Mouse (Mus musculus) limb, embryonic 10.5 days (tissue): ENCODE measurements at regions not wholly inside any gene's neighbourhood (a gene's known extent, or its start where the extent isn't known, plus 50 kb on each side); places are given as distances from the start of the nearest gene placed in this dataset.
A peak's percentile ranks its signal among the peaks of the same experiment; 100 is the strongest.

Experiments used
- DNase-seq: peaks from one replicate; pipeline ENCODE4 v3.0.0-alpha.2; 2017; ENCODE audit warnings: low spot score
- H3K27ac ChIP-seq: fragments of 300-500 bp; sonication (generic); 2 replicates; pipeline ENCODE4 v1.5.1; 2016; ENCODE audit warnings: mild to moderate bottlenecking
- H3K27me3 ChIP-seq: fragments of 300-500 bp; sonication (generic); 2 replicates; pipeline ENCODE4 v1.6.1; 2016; ENCODE audit warnings: low read depth, mild to moderate bottlenecking; ENCODE audit not compliant: poor library complexity, severe bottlenecking
- H3K36me3 ChIP-seq: fragments of 300-500 bp; sonication (generic); 2 replicates; pipeline ENCODE4 v1.6.1; 2016; ENCODE audit warnings: mild to moderate bottlenecking, moderate library complexity
- H3K4me1 ChIP-seq: fragments of 300-500 bp; sonication (generic); 2 replicates; pipeline ENCODE4 v1.6.1; 2016
- H3K4me3 ChIP-seq: fragments of 300-500 bp; sonication (generic); 2 replicates; pipeline ENCODE4 v1.5.1; 2016; ENCODE audit warnings: mild to moderate bottlenecking, moderate library complexity
- H3K9me3 ChIP-seq: fragments of 300-500 bp; sonication (generic); replicated peaks from 2 replicates; pipeline ENCODE4 v1.6.1; 2016; ENCODE audit warnings: mild to moderate bottlenecking
- WGBS: fragments of 180-500 bp; shearing (Covaris S2); methylation state at CpG from one replicate; pipeline ENCODE4 v1.1.7; 2016; 5-methylcytosine and 5-hydroxymethylcytosine counted together

DNA sequence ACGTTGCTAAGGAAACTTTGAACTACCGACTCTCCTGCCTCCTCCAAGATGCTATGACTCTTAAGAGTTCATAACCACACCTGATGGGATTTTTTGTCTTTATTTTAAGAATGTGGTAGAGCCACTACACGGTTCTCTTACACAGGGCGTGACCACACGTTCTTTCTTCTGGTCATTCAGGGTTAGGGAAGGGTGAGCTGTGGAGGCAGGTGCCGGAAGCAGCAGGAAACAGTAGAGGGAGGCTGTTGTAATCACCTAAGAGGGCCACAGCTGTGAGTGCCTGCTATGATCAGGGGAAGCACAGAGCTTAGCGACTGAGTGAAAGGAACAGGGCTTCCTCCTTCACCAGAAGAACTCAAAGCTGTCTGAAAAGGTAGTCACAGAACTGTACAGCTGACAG lies 50.6 kb upstream of the Larp1 start:
- Histone ChIP-seq H3K36me3 (no peaks in the 10 kb centered on the region), H3K27ac (no peak overlapping the region), H3K27me3 (0 out of 2 replicates have a peak, but pooled peaks cover 1% of the 10 kb centered on the region), H3K4me3 (no peak overlapping the region), H3K4me1 (peaks cover 14% of the 10 kb centered on the region), H3K9me3 (no peaks in the 10 kb centered on the region)
- DNase-seq, result no peak
- WGBS, result 75% methylated on average over 7 of the region's 7 CpGs

- no peak overlapping the region for H3K27ac ChIP-seq
- 93% methylated on average over 9 of the region's 9 CpGs for WGBS
- no peaks in the 10 kb centered on the region for H3K9me3 ChIP-seq
- H3K27me3 ChIP-seq, result no peaks in the 10 kb centered on the region
- H3K36me3 ChIP-seq, result no peaks in the 10 kb centered on the region
- DNase-seq, result no peak
- peaks cover 4% of the 10 kb centered on the region for H3K4me1 ChIP-seq
- no peak overlapping the region for H3K4me3 ChIP-seq
These were observed 52.0 kb upstream of the Larp1 start for GRCm38 (mm10) chr11:57956909-57957308.

DNA sequence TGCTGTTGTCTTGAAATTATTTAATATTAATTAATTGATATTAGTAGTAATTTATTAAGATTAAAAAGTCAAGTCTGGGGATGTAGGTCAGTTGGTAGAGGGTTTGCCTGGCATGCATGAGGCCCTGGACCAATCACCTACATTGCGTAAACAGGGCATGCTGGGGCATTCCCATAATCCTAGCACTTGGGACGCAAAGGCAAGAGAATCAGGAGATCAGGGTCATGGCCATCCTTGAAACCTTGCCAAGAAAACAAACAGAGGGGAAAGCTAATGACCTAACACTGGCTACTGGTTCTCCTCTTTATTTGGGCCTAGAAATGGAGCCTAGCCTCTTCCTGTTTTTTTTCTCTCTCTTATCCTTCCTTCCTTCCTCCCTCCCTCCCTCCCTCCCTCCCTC lies 52.8 kb upstream of the Larp1 start:
- no peak overlapping the region for H3K27ac ChIP-seq
- peaks cover 4% of the 10 kb centered on the region for H3K4me1 ChIP-seq
- WGBS, result 82% methylated on average over 2 of the region's 2 CpGs
- H3K27me3 ChIP-seq, result no peaks in the 10 kb centered on the region
- no peaks in the 10 kb centered on the region for H3K36me3 ChIP-seq
- DNase-seq, result no peak
- no peaks in the 10 kb centered on the region for H3K9me3 ChIP-seq
- H3K4me3 ChIP-seq, result no peak overlapping the region

- Histone ChIP-seq H3K4me1 (peaks cover 4% of the 10 kb centered on the region), H3K27ac (no peak overlapping the region), H3K4me3 (no peak overlapping the region), H3K27me3 (no peaks in the 10 kb centered on the region), H3K36me3 (no peaks in the 10 kb centered on the region), H3K9me3 (no peaks in the 10 kb centered on the region)
- no peak for DNase-seq
- WGBS, result 87% methylated on average over 7 of the region's 7 CpGs
These were observed 53.4 kb upstream of the Larp1 start for GRCm38 (mm10) chr11:57955476-57955875.

DNA sequence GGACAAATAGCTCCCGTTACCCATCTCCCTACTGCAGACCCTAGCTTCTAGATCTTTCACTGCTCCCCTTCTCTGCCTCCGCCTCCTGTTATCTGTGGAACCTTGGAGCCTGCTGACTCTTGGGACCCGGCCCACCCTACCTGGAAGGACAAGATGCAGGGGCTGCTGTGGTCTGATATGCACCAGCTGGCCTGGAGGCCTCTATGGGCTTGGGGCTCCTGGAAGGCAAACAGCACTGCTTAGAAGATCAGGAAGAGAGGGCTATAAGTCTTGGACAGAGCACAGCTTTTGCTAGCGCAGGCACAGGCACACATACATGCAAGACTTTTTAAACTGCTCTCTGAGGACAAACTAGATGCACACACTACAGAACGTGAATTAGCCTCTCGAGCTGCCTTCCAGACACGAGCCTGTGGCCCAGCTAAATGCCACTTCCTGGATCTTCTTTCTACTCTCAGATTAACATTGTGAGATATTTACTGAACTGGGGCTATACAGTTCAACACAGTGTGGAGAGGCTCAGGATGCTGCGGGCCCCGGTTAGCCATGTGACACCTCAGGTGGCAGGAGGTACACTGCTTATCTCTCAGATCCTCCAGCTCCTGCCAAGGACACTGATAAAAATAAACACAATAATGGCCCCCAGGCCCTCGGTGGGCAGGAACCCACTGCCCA lies 54.2 kb upstream of the Larp1 start:
- H3K27ac ChIP-seq, result peak overlapping the region; percentile 1; the same call in 1 of the 2 replicates
- WGBS, result 76% methylated on average over 10 of the region's 10 CpGs
- DNase-seq, result no peak

DNA sequence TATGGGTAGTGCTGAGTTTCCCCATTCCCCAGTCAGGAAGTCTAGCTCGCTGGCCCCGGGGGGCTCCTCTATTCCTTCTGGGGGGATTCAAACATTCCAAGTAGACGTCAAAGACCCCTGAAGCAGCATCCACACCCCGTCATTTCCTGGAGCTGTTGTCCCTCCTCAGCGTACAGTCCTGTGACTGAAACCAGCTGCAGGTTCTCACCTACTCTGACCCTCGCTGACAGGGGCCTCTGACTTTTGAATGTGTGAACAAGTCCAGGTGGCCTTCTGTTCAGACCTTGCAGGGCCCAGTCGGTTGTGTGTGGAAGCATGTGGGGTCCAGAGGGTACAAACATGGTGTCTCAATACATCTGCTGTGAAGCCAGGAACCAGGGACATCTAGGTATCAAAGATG lies 55.2 kb upstream of the Larp1 start:
- 64% methylated on average over 7 of the region's 7 CpGs for WGBS

More for the DNA sequence above, 54.2 kb upstream of the Larp1 start:
- no peaks in the 10 kb centered on the region for H3K36me3 ChIP-seq
- H3K27me3 ChIP-seq, result no peaks in the 10 kb centered on the region
- H3K9me3 ChIP-seq, result no peaks in the 10 kb centered on the region
- H3K4me3 ChIP-seq, result no peak overlapping the region
- peaks cover 4% of the 10 kb centered on the region for H3K4me1 ChIP-seq

DNA sequence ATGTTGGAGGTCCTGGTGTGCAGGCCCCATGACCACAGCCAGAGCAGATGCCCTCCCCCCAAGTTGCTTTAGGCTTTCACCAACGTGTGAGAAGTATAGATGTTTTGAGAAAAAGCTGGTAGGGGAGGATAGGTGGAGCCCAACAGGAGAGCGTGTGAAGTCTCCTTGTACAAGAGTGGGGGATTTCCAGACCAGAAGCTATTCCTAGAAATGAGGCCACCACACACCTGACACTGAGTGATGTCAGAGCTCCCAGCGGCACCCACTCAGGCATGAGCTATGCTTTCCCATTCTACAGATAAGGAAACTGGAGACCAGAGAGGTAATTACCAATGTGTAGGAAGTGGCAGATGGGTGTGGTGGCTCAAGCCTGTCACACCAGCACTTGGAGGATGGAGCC lies 56.2 kb upstream of the Larp1 start:
- Histone ChIP-seq H3K36me3 (no peaks in the 10 kb centered on the region), H3K4me1 (peaks cover 4% of the 10 kb centered on the region), H3K4me3 (no peak overlapping the region), H3K27me3 (no peaks in the 10 kb centered on the region), H3K9me3 (no peaks in the 10 kb centered on the region), H3K27ac (no peak overlapping the region)
- WGBS, result 77% methylated on average over 3 of the region's 3 CpGs
- no peak for DNase-seq

More for the DNA sequence above, 55.2 kb upstream of the Larp1 start:
- H3K27ac ChIP-seq, result 0 out of 2 replicates have a peak overlapping the region, but pooled peaks have one; percentile 1
- H3K9me3 ChIP-seq, result no peaks in the 10 kb centered on the region
- H3K27me3 ChIP-seq, result no peaks in the 10 kb centered on the region
- H3K36me3 ChIP-seq, result no peaks in the 10 kb centered on the region
- no peak overlapping the region for H3K4me3 ChIP-seq
- H3K4me1 ChIP-seq, result peaks cover 4% of the 10 kb centered on the region
- DNase-seq, result no peak

DNA sequence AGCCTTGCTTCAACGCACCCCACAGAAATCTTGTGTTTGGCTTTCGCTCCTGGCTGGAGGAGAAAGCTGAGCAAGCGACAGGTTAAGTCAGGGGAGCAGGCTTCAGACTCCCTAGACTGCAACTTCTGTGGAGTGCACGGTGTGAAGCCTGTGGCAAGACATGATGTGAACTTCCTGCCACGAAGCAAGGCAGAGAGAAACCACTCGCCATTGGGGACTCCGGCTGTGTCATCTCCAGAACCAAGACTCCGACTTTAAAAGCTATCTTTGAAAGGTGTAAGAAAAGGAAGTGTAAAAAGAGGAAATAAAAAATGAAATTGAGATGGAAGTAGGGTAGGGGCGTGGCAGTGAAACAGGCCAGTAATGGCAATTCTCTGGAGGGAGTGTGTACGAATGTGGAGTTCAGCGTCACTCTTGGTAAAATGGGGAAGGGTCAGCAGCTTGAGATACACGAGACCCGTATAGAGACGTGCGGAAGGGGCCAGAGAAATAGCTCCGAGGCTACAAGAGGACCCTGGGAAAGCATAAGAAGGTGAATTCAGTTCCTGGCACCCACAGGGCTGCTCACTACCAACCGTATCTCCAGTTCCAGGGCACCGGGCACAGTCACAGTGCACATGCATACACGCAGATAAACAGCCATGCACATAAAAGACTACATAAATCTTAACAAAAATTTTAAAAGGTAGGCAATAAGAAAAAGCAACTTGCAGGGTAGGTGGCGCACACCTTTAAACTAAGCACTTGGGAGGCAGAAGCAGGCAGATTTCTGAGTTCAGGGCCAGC lies 57.1 kb upstream of the Larp1 start:
- H3K4me1 ChIP-seq, result peaks cover 4% of the 10 kb centered on the region
- DNase-seq, result no peak
- H3K36me3 ChIP-seq, result no peaks in the 10 kb centered on the region
- WGBS, result 85% methylated on average over 20 of the region's 20 CpGs
- no peaks in the 10 kb centered on the region for H3K9me3 ChIP-seq
- H3K4me3 ChIP-seq, result no peak overlapping the region
- H3K27ac ChIP-seq, result no peak overlapping the region
- no peaks in the 10 kb centered on the region for H3K27me3 ChIP-seq

GRCm38 (mm10) chr11:57950989-57951388 lies 57.9 kb upstream of the Larp1 start:
- Histone ChIP-seq H3K36me3 (no peaks in the 10 kb centered on the region), H3K27ac (no peak overlapping the region), H3K4me1 (peaks cover 4% of the 10 kb centered on the region), H3K27me3 (no peaks in the 10 kb centered on the region), H3K4me3 (no peak overlapping the region), H3K9me3 (no peaks in the 10 kb centered on the region)
- 2% methylated on average over 4 of the region's 4 CpGs for WGBS
- DNase-seq, result no peak

DNA sequence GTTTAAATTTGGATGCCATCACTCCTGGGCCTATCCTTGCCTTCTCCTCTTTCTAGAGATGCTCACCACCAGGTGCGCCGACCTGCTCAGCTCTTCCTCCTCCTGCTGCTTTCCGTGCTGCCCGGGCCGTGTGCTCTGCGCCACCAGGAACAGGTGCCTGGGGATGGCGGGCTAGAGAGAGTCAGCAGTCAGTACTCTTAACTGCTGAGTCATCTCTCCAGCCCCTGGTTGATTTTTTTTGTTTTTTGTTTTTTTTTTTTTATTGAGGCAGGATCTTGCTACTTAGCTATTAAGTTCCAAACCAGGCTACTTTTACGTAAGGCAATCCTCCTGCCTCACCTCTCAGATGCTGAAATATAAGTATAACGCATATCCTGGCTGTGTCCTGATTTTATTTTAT lies 59.8 kb upstream of the Larp1 start:
- Histone ChIP-seq H3K27ac (no peak overlapping the region), H3K9me3 (no peaks in the 10 kb centered on the region), H3K4me3 (no peak overlapping the region), H3K27me3 (no peaks in the 10 kb centered on the region), H3K36me3 (no peaks in the 10 kb centered on the region), H3K4me1 (peaks cover 4% of the 10 kb centered on the region; the same call in 1 of the 2 replicates)
- DNase-seq, result no peak
- 64% methylated on average over 9 of the region's 9 CpGs for WGBS

- no peak for DNase-seq
- no peaks in the 10 kb centered on the region for H3K4me1 ChIP-seq
- H3K9me3 ChIP-seq, result no peaks in the 10 kb centered on the region
- H3K36me3 ChIP-seq, result no peaks in the 10 kb centered on the region
- WGBS, result 89% methylated on average over 4 of the region's 4 CpGs
- H3K27ac ChIP-seq, result no peak overlapping the region
- H3K4me3 ChIP-seq, result no peak overlapping the region
- no peaks in the 10 kb centered on the region for H3K27me3 ChIP-seq
These were observed 61.5 kb upstream of the Larp1 start for GRCm38 (mm10) chr11:57947347-57947746.

GRCm38 (mm10) chr11:57934391-57934850 lies 74.4 kb upstream of the Larp1 start:
- no peaks in the 10 kb centered on the region for H3K9me3 ChIP-seq
- 12% methylated on average over 13 of the region's 13 CpGs for WGBS
- H3K4me3 ChIP-seq, result peak overlapping the region; percentile 39

GRCm38 (mm10) chr11:57933065-57933464 lies 75.8 kb upstream of the Larp1 start:
- H3K4me1 ChIP-seq, result peaks cover 26% of the 10 kb centered on the region
- H3K27ac ChIP-seq, result no peak overlapping the region
- no peak for DNase-seq
- H3K27me3 ChIP-seq, result peaks cover 41% of the 10 kb centered on the region
- no peaks in the 10 kb centered on the region for H3K9me3 ChIP-seq
- WGBS, result 4% methylated on average over 5 of the region's 5 CpGs
- no peaks in the 10 kb centered on the region for H3K36me3 ChIP-seq
- H3K4me3 ChIP-seq, result no peak overlapping the region

More at GRCm38 (mm10) chr11:57934391-57934850, 74.4 kb upstream of the Larp1 start:
- Histone ChIP-seq H3K36me3 (no peaks in the 10 kb centered on the region), H3K27me3 (peaks cover 32% of the 10 kb centered on the region), H3K27ac (peak overlapping the region; percentile 38; the same call in 1 of the 2 replicates), H3K4me1 (peaks cover 28% of the 10 kb centered on the region)
- peak; percentile 97 for DNase-seq
